Mouse (Mus musculus): ENCODE results near the gene Mid2.
"Not testable (repeated sequence)": the region's sequence is repeated elsewhere in the genome, so short reads cannot be mapped to it uniquely, and the experiment has no call there.

The Mid2 gene

GRCm38 (mm10) chrX:140664479-140665241 lies at the start of gene Mid2:
Gene Mid2, plus strand, starts transcription at chrX:140664599.
- peak in 1 of 2 experiments; percentile 14 for DNase-seq (ENCODE audit: low spot score in 2 of 2)

- no peak for DNase-seq (ENCODE audit: low spot score in 2 of 2)
These were observed 39.4 kb upstream of the Mid2 start for GRCm38 (mm10) chrX:140624875-140625594.

- DNase-seq (ENCODE audit: low spot score in 2 of 2), result no peak
These were observed 26.4 kb upstream of the Mid2 start for GRCm38 (mm10) chrX:140638028-140638427.

GRCm38 (mm10) chrX:140639592-140639991 lies 24.8 kb upstream of the Mid2 start:
- no peak for DNase-seq (ENCODE audit: low spot score in 2 of 2)

GRCm38 (mm10) chrX:140660731-140661130 lies 3.7 kb upstream of the Mid2 start:
- DNase-seq (ENCODE audit: low spot score in 2 of 2), result no peak

GRCm38 (mm10) chrX:140663516-140663915 lies 883 bp upstream of the Mid2 start:
- DNase-seq (ENCODE audit: low spot score in 2 of 2), result no peak

GRCm38 (mm10) chrX:140665242-140665810 lies 927 bp downstream of the Mid2 start:
- peak; percentile 6 to 12 for DNase-seq (ENCODE audit: low spot score in 2 of 2)

GRCm38 (mm10) chrX:140675444-140675843 lies 11.0 kb downstream of the Mid2 start:
- DNase-seq (ENCODE audit: low spot score in 2 of 2), result no peak

DNA sequence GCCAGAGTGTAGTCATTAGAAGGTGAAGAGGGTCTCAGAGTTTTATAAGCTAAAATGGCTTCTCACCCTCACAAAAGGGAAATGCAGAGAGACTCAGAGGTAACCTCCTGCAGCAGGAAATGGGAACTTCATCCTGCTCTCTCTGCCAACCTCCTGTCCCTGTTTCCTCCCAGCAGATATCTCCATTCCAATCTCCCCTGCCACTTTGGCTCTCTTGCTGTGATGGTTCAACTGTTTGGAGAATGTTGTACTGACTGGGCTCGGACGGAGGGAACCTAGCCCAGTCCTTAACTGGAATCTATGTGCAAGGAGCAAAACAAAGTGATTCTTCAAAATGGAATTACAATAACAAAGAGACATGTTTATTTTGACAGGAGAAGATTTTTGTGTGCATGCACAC lies 23.9 kb downstream of the Mid2 start:
- DNase-seq (ENCODE audit: low spot score in 2 of 2), result no peak

DNA sequence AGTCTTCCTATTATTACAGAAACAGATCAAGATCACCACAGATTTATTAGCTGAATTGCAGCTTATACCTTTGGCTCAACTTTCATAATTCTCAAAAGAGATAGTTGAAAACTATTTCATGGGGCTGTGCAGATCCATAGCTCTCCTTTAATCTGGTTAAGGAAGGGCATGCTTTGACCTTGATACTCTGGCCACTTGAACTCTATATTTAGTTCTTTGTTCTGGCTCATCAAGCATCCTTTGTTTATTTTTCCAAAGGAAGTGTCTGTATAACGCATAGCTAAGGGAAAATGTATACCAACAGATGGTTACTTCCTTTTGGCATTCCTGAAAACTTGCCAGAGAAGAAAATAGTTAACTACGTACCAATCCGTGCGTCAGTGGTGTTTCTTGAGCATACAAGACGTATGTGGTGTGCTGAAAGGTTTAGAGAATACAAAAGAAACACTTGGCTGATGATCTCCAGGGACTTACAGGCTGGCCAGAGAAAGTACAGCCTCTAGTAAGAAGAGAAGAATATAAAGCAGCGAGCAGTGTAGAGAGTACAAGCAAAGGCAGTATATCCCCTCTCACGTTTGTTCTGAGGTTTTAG lies 33.6 kb downstream of the Mid2 start:
- not testable (repeated sequence) for DNase-seq (ENCODE audit: low spot score in 2 of 2)

GRCm38 (mm10) chrX:140703224-140703623 lies 38.8 kb downstream of the Mid2 start:
- no peak for DNase-seq (ENCODE audit: low spot score in 2 of 2)

DNA sequence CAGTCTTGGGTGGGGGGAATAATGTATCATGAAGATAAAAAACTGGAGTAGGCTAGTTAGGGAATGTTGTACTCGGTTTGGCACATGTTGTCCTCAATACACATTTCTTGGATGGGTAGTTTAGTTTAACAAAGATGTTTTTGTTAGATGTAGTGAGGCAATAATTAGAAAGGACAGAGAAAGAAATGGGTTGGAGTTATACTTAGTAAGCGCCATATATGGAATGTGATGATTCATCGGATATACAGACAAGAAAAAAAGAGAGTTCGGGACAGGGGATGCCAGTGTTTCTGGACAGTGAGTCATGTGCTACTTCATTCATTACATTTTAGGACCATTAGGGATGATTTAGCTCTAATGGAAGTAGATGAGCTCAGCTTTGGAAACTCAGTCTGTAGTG lies 41.7 kb downstream of the Mid2 start:
- no peak for DNase-seq (ENCODE audit: low spot score in 2 of 2)

DNA sequence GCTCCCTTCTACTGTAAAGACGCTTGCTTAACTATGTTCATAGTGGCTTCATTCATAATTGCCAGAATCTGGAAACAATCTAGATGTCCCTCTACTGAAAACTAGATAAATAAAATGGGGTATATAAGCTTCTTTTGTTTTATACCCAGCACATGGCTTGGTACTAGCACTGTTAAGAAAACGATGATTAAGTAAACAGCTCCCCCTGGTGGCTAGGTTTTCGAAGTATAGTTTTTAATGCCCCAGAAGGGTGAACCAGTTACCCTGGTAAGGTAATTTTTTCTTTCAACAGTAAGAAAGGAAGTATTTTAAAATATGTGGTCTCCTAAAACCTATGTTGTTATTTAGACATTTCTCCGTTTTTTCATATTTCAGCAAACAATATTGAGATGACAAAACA lies 58.0 kb downstream of the Mid2 start:
- DNase-seq (ENCODE audit: low spot score in 2 of 2), result no peak

GRCm38 (mm10) chrX:140738986-140739385 lies 74.6 kb downstream of the Mid2 start:
- no peak for DNase-seq (ENCODE audit: low spot score in 2 of 2)

DNA sequence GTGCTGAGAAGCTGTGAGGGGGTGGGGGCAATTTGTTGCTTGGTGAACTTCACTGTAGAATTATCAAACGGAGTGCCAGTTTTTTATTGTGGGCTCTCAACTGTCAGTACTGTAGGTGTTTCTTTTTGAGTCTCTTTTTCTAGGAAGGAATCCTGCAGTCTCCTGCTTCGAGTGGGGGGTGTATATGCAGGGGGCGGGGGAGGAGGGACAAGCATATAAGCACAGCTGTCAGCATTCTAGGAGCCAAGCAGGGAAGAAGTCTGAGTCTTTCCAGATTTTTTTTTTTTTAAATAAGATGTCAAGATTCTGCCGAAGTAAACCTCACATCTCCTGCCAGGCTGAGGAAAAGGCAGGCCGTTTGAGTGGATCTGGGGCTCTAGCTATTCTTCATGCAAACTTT lies 78.8 kb downstream of the Mid2 start:
- no peak for DNase-seq (ENCODE audit: low spot score in 2 of 2)

DNA sequence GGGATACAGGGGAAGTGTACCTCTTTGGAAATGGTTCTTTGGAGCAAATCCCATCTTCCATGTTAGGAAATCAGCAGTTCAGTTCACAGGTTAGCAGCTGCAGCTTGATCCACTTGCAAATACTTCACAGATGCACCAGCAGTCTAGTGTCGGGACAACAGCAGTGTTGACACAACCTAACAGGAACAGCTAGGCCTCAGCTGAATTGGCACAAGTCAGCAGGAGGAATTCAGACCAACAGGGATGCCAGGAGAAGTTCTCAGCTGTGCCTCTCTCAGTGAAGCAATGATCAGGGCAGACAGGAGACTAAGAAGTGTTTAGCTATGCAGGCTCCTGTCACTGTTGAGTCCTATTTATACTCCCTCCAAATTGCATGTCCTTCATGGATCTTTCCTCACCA lies 105.4 kb downstream of the Mid2 start:
- no peak for DNase-seq (ENCODE audit: low spot score in 2 of 2)

DNA sequence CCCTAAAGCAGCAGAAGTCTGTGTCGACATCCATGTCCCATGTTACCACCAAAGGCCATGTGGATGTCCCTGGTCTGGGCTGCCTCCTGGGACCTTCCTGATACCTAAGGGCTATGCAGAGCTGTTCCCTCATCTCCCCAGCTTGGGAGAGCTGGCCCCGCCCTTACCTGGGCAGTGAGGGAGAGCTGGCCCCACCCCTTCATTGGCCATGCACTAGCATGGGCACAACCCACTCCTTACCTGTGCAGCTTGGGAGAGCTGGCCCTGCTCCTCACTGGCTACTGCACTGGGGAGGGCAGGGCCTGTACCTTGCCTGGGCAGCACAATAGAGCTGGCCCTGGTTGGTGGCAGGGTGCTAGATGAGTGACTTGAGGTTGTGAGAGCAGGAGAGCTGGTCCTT lies 140.9 kb downstream of the Mid2 start:
- no peak for DNase-seq (ENCODE audit: low spot score in 2 of 2)

- no peak for DNase-seq (ENCODE audit: low spot score in 2 of 2)
These were observed 149.1 kb downstream of the Mid2 start, which contains the start of gene Tex13b for GRCm38 (mm10) chrX:140813312-140814006. Gene Tex13b, minus strand, starts transcription at chrX:140813433.
